ENCODE assay signal across 24 mouse cellular contexts in the genomic region with DNA sequence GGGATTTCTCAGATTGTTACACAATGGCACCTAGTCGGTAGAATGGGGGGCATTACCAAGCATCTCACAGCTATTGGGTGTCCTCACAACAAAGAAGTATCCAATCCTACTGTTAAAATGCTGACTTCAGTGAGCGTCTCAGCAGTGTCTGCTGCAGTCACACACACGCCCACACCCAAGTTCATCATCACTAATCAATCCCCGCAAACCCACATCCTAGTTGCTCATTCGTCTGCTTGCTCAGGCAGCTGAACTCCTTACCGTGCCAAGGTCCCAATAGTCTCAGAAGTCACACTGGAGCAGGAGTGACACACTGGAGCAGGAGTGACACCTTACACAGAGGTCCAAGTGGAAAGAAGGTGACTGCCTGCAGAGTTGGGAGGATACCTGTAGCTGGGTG.
"Had no signal": no experiment of that assay in that cellular context is flagged by ENCODE, and none has a peak within 500 bp of the region (broad histone marks: within the 10 kb centered on the region; RNA-seq: fewer than 3 reads in every experiment).

No protein-coding gene starts in this region.

- H3K4me1 ChIP-seq: hindbrain, embryonic 10.5 days; hindbrain, embryonic 12.5 days; limb, embryonic 15.5 days; liver, embryonic 12.5 days had no signal

- H3K27ac ChIP-seq: heart, embryonic 10.5 days; hindbrain, embryonic 10.5 days; hindbrain, embryonic 12.5 days; hindbrain, embryonic 14.5 days; limb, embryonic 13.5 days; limb, embryonic 15.5 days; liver, embryonic 12.5 days; liver, embryonic 14.5 days had no signal

- DNase-seq: gastrocnemius, postnatal 10 days; gastrocnemius, postnatal 25 days; heart, adult 18-20 months; heart, postnatal 10 days; heart, postnatal 4 days; kidney, adult 18-20 months; kidney, adult 8-10 months; kidney, postnatal 10 days; kidney, postnatal 25 days; kidney, postnatal 4 days; layer of hippocampus, adult 9-11 months; layer of hippocampus, postnatal 36 days; left cerebral cortex, postnatal 4 days had no signal

- H3K9ac ChIP-seq: heart, embryonic 12.5 days; hindbrain, embryonic 12.5 days; hindbrain, embryonic 14.5 days; limb, embryonic 13.5 days; limb, embryonic 15.5 days; liver, embryonic 12.5 days; liver, embryonic 14.5 days had no signal

- H3K36me3 ChIP-seq: heart, embryonic 10.5 days; heart, embryonic 12.5 days; hindbrain, embryonic 10.5 days; hindbrain, embryonic 12.5 days; limb, embryonic 13.5 days; limb, embryonic 15.5 days; liver, embryonic 12.5 days had no signal

- H3K9me3 ChIP-seq: heart, embryonic 10.5 days; heart, embryonic 12.5 days; hindbrain, embryonic 10.5 days; hindbrain, embryonic 12.5 days; limb, embryonic 13.5 days; limb, embryonic 15.5 days; liver, embryonic 12.5 days had no signal

- H3K4me2 ChIP-seq: heart, embryonic 12.5 days; hindbrain, embryonic 12.5 days; hindbrain, embryonic 14.5 days; limb, embryonic 13.5 days; limb, embryonic 15.5 days; liver, embryonic 12.5 days had no signal

- H3K4me3 ChIP-seq: heart, embryonic 10.5 days; heart, embryonic 12.5 days; hindbrain, embryonic 10.5 days; hindbrain, embryonic 12.5 days; limb, embryonic 13.5 days; limb, embryonic 15.5 days; liver, embryonic 12.5 days had no signal

- ATAC-seq: hindbrain, embryonic 16.5 days; intestine, embryonic 16.5 days; liver, embryonic 12.5 days had no signal

- H3K27me3 ChIP-seq: heart, embryonic 12.5 days; hindbrain, embryonic 12.5 days; limb, embryonic 13.5 days; limb, embryonic 15.5 days; liver, embryonic 12.5 days had no signal
